Mouse (Mus musculus): ENCODE data around the gene Osbpl3.

DNA sequence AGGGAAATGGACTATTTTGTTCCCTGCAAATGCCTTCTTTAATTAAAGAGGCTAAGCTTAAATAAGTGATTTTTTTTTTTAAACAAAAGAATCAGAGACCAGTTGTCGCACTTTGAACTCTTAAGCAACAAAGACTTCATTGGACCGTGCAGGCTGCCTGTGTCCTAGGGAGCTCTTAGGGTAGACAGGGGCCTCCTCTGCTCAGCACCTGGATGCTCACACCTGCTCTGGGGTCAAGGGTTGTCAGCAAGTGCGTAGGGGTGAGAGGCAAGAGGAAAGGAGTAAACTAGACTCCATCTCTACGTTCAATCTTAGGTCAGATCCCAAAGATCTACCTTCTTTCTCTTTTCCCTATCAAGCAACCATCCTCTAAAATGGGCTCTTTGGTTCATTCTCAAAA is 37.0 kb downstream of the Osbpl3 start:
- TF ChIP-seq CTCF (IDR thresholded peaks at IDR 0.05; ENCODE audit: insufficient read depth, low read depth, low read length), result no peak
- no peak for TF ChIP-seq POLR2A (IDR thresholded peaks at IDR 0.05; ENCODE audit: insufficient read depth, low read depth, low read length)

Data from olfactory bulb, adult 2 months (tissue).